Mouse (Mus musculus) adrenal gland, adult 8-10 months (tissue): ENCODE measurements around the gene Klra10. TPM values are rescaled to one million over a fixed set of nuclear protein-coding genes. Genes with fewer than 3 reads are reported as not detected.
"Not testable (repeated sequence)": the region's sequence is repeated elsewhere in the genome, so short reads cannot be mapped to it uniquely, and the experiment has no call there.

Experiments used
- DNase-seq: peaks from one replicate; pipeline ENCODE4 v3.0.0; 2022
- total RNA-seq, 4 experiments: library from RNA; stranded (reverse); gene quantifications; 2 replicates each; pipeline ENCODE4 v1.2.4; 2022

The Klra10 gene
- total RNA-seq: under 1 TPM in 2 of 4 experiments, not detected in 2; 0.41 to 0.48 TPM

DNA sequence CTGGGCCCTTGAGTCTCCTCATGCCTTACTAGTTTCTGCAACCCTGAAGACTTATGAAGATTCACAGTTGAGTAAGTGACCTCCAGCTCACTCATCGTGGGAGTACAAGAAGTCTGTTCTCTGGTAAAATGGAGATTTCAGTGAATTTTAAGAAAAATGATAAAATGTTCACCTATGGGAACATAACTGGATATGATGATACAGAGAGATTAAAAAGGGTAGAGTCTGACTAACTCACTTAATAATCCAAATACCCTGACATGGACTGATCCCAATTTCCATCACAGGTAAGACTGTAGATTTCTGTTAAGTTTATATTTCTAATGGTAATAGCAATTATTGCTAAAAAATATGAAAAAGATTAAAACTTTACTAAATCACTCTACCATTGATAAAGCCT is at the start of gene Klra10:
Klra10 (minus strand) TSS at position 101 of the 400 bp plus-strand sequence.
- DNase-seq: not testable (repeated sequence)

- no peak for DNase-seq
These were observed 6.4 kb upstream of the Klra10 start for GRCm38 (mm10) chr6:130287984-130288649.

DNA sequence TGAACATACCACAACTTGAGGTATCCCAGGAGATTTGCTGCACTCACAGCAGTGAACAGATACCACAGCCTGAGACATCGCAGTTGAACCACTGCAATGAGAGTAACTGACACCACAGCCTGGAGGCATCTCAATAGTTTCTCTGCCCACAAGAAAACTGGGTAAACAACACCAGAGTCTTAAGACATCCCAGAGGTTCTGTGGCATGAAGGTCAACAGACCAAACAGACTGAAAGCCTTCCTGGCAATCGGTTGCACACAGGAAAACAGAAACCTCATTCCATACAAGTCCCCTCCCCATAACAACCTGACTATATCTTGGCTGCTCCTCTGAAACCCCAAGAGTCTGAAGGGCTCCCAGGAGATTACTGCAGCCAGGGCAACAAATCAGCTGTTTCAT is 26.4 kb downstream of the Klra10 start:
- no peak for DNase-seq

GRCm38 (mm10) chr6:130237536-130237935 is 44.2 kb downstream of the Klra10 start:
- no peak for DNase-seq

- no peak for DNase-seq
These were observed 45.1 kb downstream of the Klra10 start for GRCm38 (mm10) chr6:130236635-130237034.

- DNase-seq: no peak
These were observed 48.5 kb downstream of the Klra10 start, which contains the start of gene Klra7 for GRCm38 (mm10) chr6:130233222-130233621. Gene Klra7 (minus strand): TSS chr6:130233322.

Other genes with a start within 250 kb of the Klra10 start
- under 1 TPM in 1 of 4 experiments, not detected in 3; 0.46 TPM for gene Klra4, start 214.7 kb downstream of the Klra10 start, total RNA-seq
- under 1 TPM in 3 of 4 experiments, not detected in 1; 0.29 to 0.49 (median 0.32) TPM for gene Klra8, start 152.0 kb downstream of the Klra10 start, total RNA-seq
- gene Klra9, start 88.8 kb downstream of the Klra10 start, total RNA-seq: under 1 TPM; 0.21 to 0.54 (median 0.30) TPM
- under 1 TPM in 1 of 4 experiments, not detected in 3; 0.32 TPM for gene Klra7, start 48.6 kb downstream of the Klra10 start, total RNA-seq
- not detected for gene Klra3, start 55.6 kb upstream of the Klra10 start, total RNA-seq
- under 1 TPM in 1 of 4 experiments, not detected in 3; 0.41 TPM for gene Klra1, start 104.9 kb upstream of the Klra10 start, total RNA-seq